Mouse (Mus musculus): ENCODE results near the gene Zfp626. TPM values are rescaled to one million over a fixed set of nuclear protein-coding genes. Genes with fewer than 3 reads are reported as not detected.
"Not testable (repeated sequence)": the region's sequence is repeated elsewhere in the genome, so short reads cannot be mapped to it uniquely, and the experiment has no call there.

The Zfp626 gene
- 1 to 10 TPM; 7.6 to 8.7 TPM for total RNA-seq (2021)
- long read RNA-seq, experiment 1: 0 reads
- long read RNA-seq, experiment 2: 0 reads

DNA sequence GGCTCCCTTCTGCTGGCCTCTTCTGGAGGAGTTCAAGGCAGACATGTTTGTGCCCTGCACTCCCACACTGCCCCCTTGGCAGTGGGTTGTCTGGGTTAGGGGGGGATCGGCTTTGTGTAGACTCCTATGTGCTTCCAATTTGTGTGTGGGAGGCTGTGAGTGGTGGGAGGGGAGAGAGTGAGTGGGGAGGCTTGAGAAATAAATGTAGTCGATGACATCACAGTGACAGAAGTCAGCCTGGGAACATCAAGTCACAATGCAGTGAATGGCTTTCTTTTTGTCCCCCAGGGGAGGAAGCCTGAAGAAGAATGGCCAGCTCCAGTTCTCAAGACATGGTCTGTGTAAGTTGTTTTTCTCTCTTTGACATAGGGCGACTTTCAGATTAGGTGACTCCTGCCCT, at the start of gene Zfp626:
Gene Zfp626, plus strand, starts transcription at position 301 of the 400 bp plus-strand sequence.
- H3K4me3 ChIP-seq; DNase-seq (ENCODE audit: low spot score in 2 of 2); H3K27ac ChIP-seq: not testable (repeated sequence)

- no peak for TF ChIP-seq CTCF (conservative IDR thresholded peaks at IDR 0.05)
- DNase-seq (ENCODE audit: low spot score in 2 of 2): no peak
- Histone ChIP-seq H3K4me3 (no peak overlapping the region), H3K27ac (no peak overlapping the region)
These were observed 41.7 kb upstream of the Zfp626 start for GRCm38 (mm10) chr7:27765176-27765886.

DNA sequence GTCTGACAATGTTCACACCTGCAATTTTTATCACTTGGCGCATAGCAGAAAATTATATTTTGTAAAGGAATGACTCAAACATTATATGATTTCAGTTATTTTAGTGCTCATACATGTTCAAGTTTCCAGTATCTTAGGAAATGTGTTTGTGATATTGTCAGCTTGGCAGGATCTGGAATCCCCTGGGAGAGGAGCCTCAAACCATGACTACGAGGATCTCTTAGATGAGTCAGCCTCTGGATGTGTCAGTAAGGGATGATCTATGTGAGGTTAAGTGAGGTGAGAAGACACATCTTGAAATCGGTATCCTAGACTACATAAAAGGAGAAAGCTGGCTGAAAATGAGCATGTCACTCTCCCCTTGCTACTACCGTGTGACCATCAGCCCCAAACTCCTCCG, 17.7 kb upstream of the Zfp626 start:
- no peak overlapping the region for H3K4me3 ChIP-seq
- TF ChIP-seq CTCF (conservative IDR thresholded peaks at IDR 0.05): no peak
- DNase-seq (ENCODE audit: low spot score in 2 of 2): no peak
- H3K27ac ChIP-seq: no peak overlapping the region

DNA sequence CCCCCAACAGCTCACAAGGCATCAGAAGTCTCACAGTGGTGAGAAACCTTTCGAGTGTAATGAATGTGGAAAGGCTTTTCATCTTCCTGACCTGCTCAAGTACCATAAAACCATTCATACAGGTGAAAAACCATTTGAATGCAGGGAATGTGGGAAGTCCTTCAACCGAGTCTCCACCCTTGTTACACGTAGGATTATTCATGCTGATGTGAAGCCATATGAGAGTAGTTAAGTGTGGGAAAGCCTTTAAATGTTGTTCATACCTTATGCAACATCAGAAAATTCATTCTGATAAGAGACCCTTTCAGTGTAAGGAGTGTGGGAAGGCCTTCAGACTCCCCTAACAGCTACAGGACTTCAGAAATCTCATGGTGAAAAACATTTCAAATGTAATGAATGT, 13.1 kb upstream of the Zfp626 start:
- not testable (repeated sequence) for DNase-seq (ENCODE audit: low spot score in 2 of 2); H3K4me3 ChIP-seq; H3K27ac ChIP-seq

DNA sequence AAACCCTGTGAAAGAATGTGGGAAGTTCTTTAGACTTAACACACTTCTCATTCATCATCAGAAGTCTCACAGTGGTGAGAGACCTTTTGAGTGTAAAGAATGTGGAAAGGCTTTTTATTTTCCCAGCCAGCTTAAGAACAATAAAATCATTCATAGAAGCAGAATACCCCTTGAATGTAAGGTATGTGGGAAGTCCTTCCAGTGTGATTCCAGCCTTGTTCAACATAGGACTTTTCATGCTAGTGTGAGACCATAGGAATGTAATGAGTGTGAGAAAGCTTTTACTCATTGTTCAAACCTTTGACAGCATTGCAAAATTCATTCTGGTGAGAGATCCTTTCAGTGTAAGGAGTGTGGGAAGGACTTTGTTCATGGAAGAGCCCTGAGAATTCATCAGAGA, 12.4 kb upstream of the Zfp626 start:
- H3K4me3 ChIP-seq: no peak overlapping the region
- TF ChIP-seq CTCF (conservative IDR thresholded peaks at IDR 0.05): no peak
- no peak overlapping the region for H3K27ac ChIP-seq
- no peak for DNase-seq (ENCODE audit: low spot score in 2 of 2)

- no peak for DNase-seq (ENCODE audit: low spot score in 2 of 2)
- peak; percentile 47 for TF ChIP-seq CTCF (conservative IDR thresholded peaks at IDR 0.05)
- H3K27ac ChIP-seq: no peak overlapping the region
- no peak overlapping the region for H3K4me3 ChIP-seq
These were observed 8.8 kb upstream of the Zfp626 start for GRCm38 (mm10) chr7:27797906-27798811.

- DNase-seq (ENCODE audit: low spot score in 2 of 2): no peak
These were observed 5.9 kb upstream of the Zfp626 start for GRCm38 (mm10) chr7:27801137-27801536.

DNA sequence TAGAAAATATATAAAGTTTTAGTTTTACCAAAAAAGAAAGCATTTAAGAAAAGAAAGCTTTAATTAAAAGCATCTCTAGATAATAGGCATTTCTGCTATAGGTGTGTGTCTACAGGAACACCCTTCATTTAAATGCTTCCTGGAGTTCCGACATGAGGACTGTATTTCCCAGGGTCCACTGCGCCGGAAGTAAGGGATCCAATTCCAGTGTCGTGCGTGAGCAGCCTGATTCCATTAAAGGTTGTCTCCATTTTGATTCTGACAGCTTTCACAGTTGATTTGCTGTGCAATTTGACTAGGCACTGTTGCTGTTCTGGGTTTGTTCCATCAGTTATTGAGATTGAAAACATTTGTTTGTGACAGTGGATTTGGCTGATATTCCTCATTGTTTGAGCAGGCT, 4.0 kb upstream of the Zfp626 start:
- Histone ChIP-seq H3K27ac (no peak overlapping the region), H3K4me3 (no peak overlapping the region)
- no peak for TF ChIP-seq CTCF (conservative IDR thresholded peaks at IDR 0.05)
- no peak for DNase-seq (ENCODE audit: low spot score in 2 of 2)

More at GRCm38 (mm10) chr7:27801137-27801536, 5.9 kb upstream of the Zfp626 start:
- no peak overlapping the region for H3K4me3 ChIP-seq
- TF ChIP-seq CTCF (conservative IDR thresholded peaks at IDR 0.05): peak; percentile 70
- H3K27ac ChIP-seq: no peak overlapping the region

GRCm38 (mm10) chr7:27804297-27805030, 2.5 kb upstream of the Zfp626 start:
- Histone ChIP-seq H3K4me3 (peak overlapping the region; percentile 73), H3K27ac (peak overlapping the region; percentile 76)
- TF ChIP-seq CTCF (conservative IDR thresholded peaks at IDR 0.05): 0 out of 2 replicates have a peak, but pooled peaks have one; percentile 10
- peak; percentile 82 to 86 for DNase-seq (ENCODE audit: low spot score in 2 of 2)

GRCm38 (mm10) chr7:27807305-27807704, 309 bp downstream of the Zfp626 start:
- not testable (repeated sequence) for H3K4me3 ChIP-seq; DNase-seq (ENCODE audit: low spot score in 2 of 2); H3K27ac ChIP-seq

GRCm38 (mm10) chr7:27818526-27819110, 11.6 kb downstream of the Zfp626 start:
- no peak overlapping the region for H3K4me3 ChIP-seq
- no peak overlapping the region for H3K27ac ChIP-seq
- DNase-seq (ENCODE audit: low spot score in 2 of 2): no peak
- no peak for TF ChIP-seq CTCF (conservative IDR thresholded peaks at IDR 0.05)

- Histone ChIP-seq H3K27ac (no peak overlapping the region), H3K4me3 (no peak overlapping the region)
- DNase-seq (ENCODE audit: low spot score in 2 of 2): no peak
- TF ChIP-seq CTCF (conservative IDR thresholded peaks at IDR 0.05): no peak
These were observed 15.6 kb downstream of the Zfp626 start for GRCm38 (mm10) chr7:27822611-27823010.
